Mouse (Mus musculus) frontal cortex, adult (tissue): ENCODE measurements around the gene Tgfbr2.
"Not testable (repeated sequence)": the region's sequence is repeated elsewhere in the genome, so short reads cannot be mapped to it uniquely, and the experiment has no call there.

Experiments used
- ATAC-seq: cut with Nextera tagmentation; 2 replicates; pipeline ENCODE4 v1.9.2; 2017; ENCODE audit warnings: mild to moderate bottlenecking, moderate library complexity, mixed read lengths; ENCODE audit not compliant: low TSS enrichment

Gene Tgfbr2

GRCm38 (mm10) chr9:116076946-116077345, 98.2 kb downstream of the Tgfbr2 start:
- ATAC-seq = no peak

GRCm38 (mm10) chr9:116076163-116076562, 99.0 kb downstream of the Tgfbr2 start:
- no peak for ATAC-seq

- ATAC-seq = not testable (repeated sequence)
These were observed 103.6 kb downstream of the Tgfbr2 start for GRCm38 (mm10) chr9:116071561-116071960.

- ATAC-seq = no peak
These were observed 110.4 kb downstream of the Tgfbr2 start for GRCm38 (mm10) chr9:116064774-116065173.

- 0 out of 2 replicates have a peak, but pooled peaks have one; percentile 44 for ATAC-seq
These were observed 114.5 kb downstream of the Tgfbr2 start for GRCm38 (mm10) chr9:116060691-116061090.

- ATAC-seq = peak; percentile 70
These were observed 116.0 kb downstream of the Tgfbr2 start for GRCm38 (mm10) chr9:116059156-116059555.

- no peak for ATAC-seq
These were observed 116.7 kb downstream of the Tgfbr2 start for GRCm38 (mm10) chr9:116058475-116058874.

GRCm38 (mm10) chr9:116053976-116054375, 121.2 kb downstream of the Tgfbr2 start:
- no peak for ATAC-seq

- ATAC-seq = no peak
These were observed 125.2 kb downstream of the Tgfbr2 start for GRCm38 (mm10) chr9:116049985-116050384.

GRCm38 (mm10) chr9:116041787-116042186, 133.4 kb downstream of the Tgfbr2 start:
- ATAC-seq = peak; percentile 89

GRCm38 (mm10) chr9:116041369-116041768, 133.8 kb downstream of the Tgfbr2 start:
- no peak for ATAC-seq

- not testable (repeated sequence) for ATAC-seq
These were observed 134.3 kb downstream of the Tgfbr2 start for GRCm38 (mm10) chr9:116040852-116041251.

GRCm38 (mm10) chr9:116039981-116040380, 135.2 kb downstream of the Tgfbr2 start:
- no peak for ATAC-seq

- no peak for ATAC-seq
These were observed 136.9 kb downstream of the Tgfbr2 start for GRCm38 (mm10) chr9:116038275-116038674.
